Mouse (Mus musculus) lung, embryonic 16.5 days (tissue): Measurements from ENCODE around the gene Hoxb9. TPM values are rescaled to one million over a fixed set of nuclear protein-coding genes. Genes with fewer than 3 reads are reported as not detected.

ENCODE experiments used
- ATAC-seq: fragments of 200-750 bp; cut with Nextera tagmentation; 2 replicates; pipeline ENCODE4 v1.8.0; 2017; ENCODE audit warnings: low read depth, mild to moderate bottlenecking, moderate library complexity
- H3K27ac ChIP-seq: fragments of 300-500 bp; sonication (generic); 2 replicates; pipeline ENCODE4 v1.5.1; 2014; ENCODE audit warnings: mild to moderate bottlenecking, control low read depth, low read length
- H3K27me3 ChIP-seq: fragments of 300-500 bp; sonication (generic); 2 replicates; pipeline ENCODE4 v1.6.1; 2014; ENCODE audit warnings: low read depth, low read length, mixed read lengths; ENCODE audit not compliant: control insufficient read depth, insufficient read depth
- H3K36me3 ChIP-seq: fragments of 300-500 bp; sonication (generic); 2 replicates; pipeline ENCODE4 v1.6.1; 2014; ENCODE audit warnings: low read length; ENCODE audit not compliant: control insufficient read depth, insufficient read depth
- H3K4me1 ChIP-seq: fragments of 300-500 bp; sonication (generic); replicated peaks from 2 replicates; pipeline ENCODE4 v1.6.1; 2014; ENCODE audit warnings: low read length, mixed read lengths; ENCODE audit not compliant: control insufficient read depth, insufficient read depth
- H3K4me2 ChIP-seq: fragments of 300-500 bp; sonication (generic); 2 replicates; pipeline ENCODE4 v1.6.1; 2014; ENCODE audit warnings: low read depth, low read length, control low read depth
- H3K4me3 ChIP-seq: fragments of 300-500 bp; sonication (generic); 2 replicates; pipeline ENCODE4 v1.5.1; 2014; ENCODE audit warnings: mild to moderate bottlenecking, low read length, control low read depth
- H3K9ac ChIP-seq: fragments of 300-500 bp; sonication (generic); 2 replicates; pipeline ENCODE4 v1.6.1; 2014; ENCODE audit warnings: low read length, control low read depth
- H3K9me3 ChIP-seq: fragments of 300-500 bp; sonication (generic); 2 replicates; pipeline ENCODE4 v1.6.1; 2016; ENCODE audit warnings: low read length; ENCODE audit not compliant: control insufficient read depth
- WGBS: fragments of 180-500 bp; shearing (Covaris S2); extraction: QIAGEN DNeasy Blood & Tissue Kit; methylation state at CpG from one replicate; pipeline ENCODE4 v1.1.7; 2014; 5-methylcytosine and 5-hydroxymethylcytosine counted together
- polyA plus RNA-seq: library from polyadenylated mRNA; unstranded; fragments of >200 nt; fragmentation: Nextera tagmentation; extraction: Ambion mirVana; gene quantifications from 2 replicates; pipeline ENCODE4 v1.2.1, GENCODE M21; 2015

The Hoxb9 gene
- polyA plus RNA-seq, 1 experiment from 2014 or later = 0.28 TPM

- ATAC-seq = peak; percentile 55; the same call in 1 of the 2 replicates
- Histone ChIP-seq H3K4me3 (peak overlapping the region; percentile 32), H3K36me3 (no peaks in the 10 kb centered on the region), H3K27me3 (peaks cover 76% of the 10 kb centered on the region), H3K4me1 (peaks cover 3% of the 10 kb centered on the region; the same call in 1 of the 2 replicates), H3K27ac (no peak overlapping the region), H3K4me2 (peak overlapping the region; percentile 49), H3K9me3 (no peaks in the 10 kb centered on the region), H3K9ac (no peak overlapping the region)
- 2% methylated on average over 32 of the region's 32 CpGs for WGBS
Measured at GRCm38 (mm10) chr11:96294245-96295091, 23.2 kb downstream of the Hoxb9 start.

- Histone ChIP-seq H3K4me1 (peaks cover 5% of the 10 kb centered on the region; the same call in 1 of the 2 replicates), H3K9me3 (no peaks in the 10 kb centered on the region), H3K4me3 (peak overlapping the region; percentile 32), H3K27me3 (peaks cover 76% of the 10 kb centered on the region), H3K36me3 (no peaks in the 10 kb centered on the region), H3K4me2 (peak overlapping the region; percentile 49), H3K27ac (no peak overlapping the region), H3K9ac (no peak overlapping the region)
- 2% methylated on average over 30 of the region's 30 CpGs for WGBS
- ATAC-seq = no peak; the same call in 1 of the 2 replicates
Measured at GRCm38 (mm10) chr11:96295092-96295835, 24.0 kb downstream of the Hoxb9 start.

- H3K4me1 ChIP-seq = peaks cover 10% of the 10 kb centered on the region; the same call in 1 of the 2 replicates
- ATAC-seq = no peak
- H3K27ac ChIP-seq = no peak overlapping the region
- no peak overlapping the region for H3K4me3 ChIP-seq
- 27% methylated on average over 2 of the region's 2 CpGs for WGBS
- H3K9ac ChIP-seq = no peak overlapping the region
- no peaks in the 10 kb centered on the region for H3K36me3 ChIP-seq
- peaks cover 82% of the 10 kb centered on the region for H3K27me3 ChIP-seq
- H3K4me2 ChIP-seq = no peak overlapping the region
- H3K9me3 ChIP-seq = no peaks in the 10 kb centered on the region
Measured at GRCm38 (mm10) chr11:96296997-96297396, 25.7 kb downstream of the Hoxb9 start.

GRCm38 (mm10) chr11:96297428-96297827 is 26.2 kb downstream of the Hoxb9 start:
- no peaks in the 10 kb centered on the region for H3K9me3 ChIP-seq
- no peak overlapping the region for H3K4me3 ChIP-seq
- ATAC-seq = no peak
- WGBS = 35% methylated on average over 3 of the region's 3 CpGs
- H3K36me3 ChIP-seq = no peaks in the 10 kb centered on the region
- H3K4me1 ChIP-seq = peaks cover 10% of the 10 kb centered on the region; the same call in 1 of the 2 replicates
- H3K9ac ChIP-seq = no peak overlapping the region
- no peak overlapping the region for H3K27ac ChIP-seq
- no peak overlapping the region for H3K4me2 ChIP-seq
- H3K27me3 ChIP-seq = peaks cover 82% of the 10 kb centered on the region

- H3K36me3 ChIP-seq = no peaks in the 10 kb centered on the region
- no peak for ATAC-seq
Measured at GRCm38 (mm10) chr11:96297968-96298635, 26.8 kb downstream of the Hoxb9 start.

GRCm38 (mm10) chr11:96298895-96299667 is 27.8 kb downstream of the Hoxb9 start:
- peak overlapping the region; percentile 79 for H3K4me2 ChIP-seq
- no peaks in the 10 kb centered on the region for H3K9me3 ChIP-seq
- H3K27ac ChIP-seq = peak overlapping the region; percentile 68
- peak; percentile 34 for ATAC-seq
- peaks cover 10% of the 10 kb centered on the region; the same call in 1 of the 2 replicates for H3K4me1 ChIP-seq
- H3K36me3 ChIP-seq = no peaks in the 10 kb centered on the region
- H3K9ac ChIP-seq = peak overlapping the region; percentile 77
- under 1% methylated on average over 63 of the region's 66 CpGs for WGBS
- H3K4me3 ChIP-seq = peak overlapping the region; percentile 61
- peaks cover 76% of the 10 kb centered on the region for H3K27me3 ChIP-seq

More at GRCm38 (mm10) chr11:96297968-96298635, 26.8 kb downstream of the Hoxb9 start:
- 19% methylated on average over 11 of the region's 11 CpGs for WGBS
- no peak overlapping the region for H3K9ac ChIP-seq
- H3K4me3 ChIP-seq = no peak overlapping the region
- no peaks in the 10 kb centered on the region for H3K9me3 ChIP-seq
- peaks cover 79% of the 10 kb centered on the region for H3K27me3 ChIP-seq
- H3K27ac ChIP-seq = no peak overlapping the region
- H3K4me1 ChIP-seq = peaks cover 10% of the 10 kb centered on the region; the same call in 1 of the 2 replicates
- peak overlapping the region; percentile 79; the same call in 1 of the 2 replicates for H3K4me2 ChIP-seq

GRCm38 (mm10) chr11:96299781-96300180 is 28.5 kb downstream of the Hoxb9 start:
- peaks cover 10% of the 10 kb centered on the region; the same call in 1 of the 2 replicates for H3K4me1 ChIP-seq
- peak overlapping the region; percentile 77 for H3K9ac ChIP-seq
- no peaks in the 10 kb centered on the region for H3K36me3 ChIP-seq
- peaks cover 77% of the 10 kb centered on the region for H3K27me3 ChIP-seq
- H3K4me3 ChIP-seq = peak overlapping the region; percentile 61
- H3K27ac ChIP-seq = peak overlapping the region; percentile 47
- H3K9me3 ChIP-seq = no peaks in the 10 kb centered on the region
- under 1% methylated on average over 9 of the region's 9 CpGs for WGBS
- ATAC-seq = no peak
- H3K4me2 ChIP-seq = peak overlapping the region; percentile 79

GRCm38 (mm10) chr11:96300354-96301063 is 29.3 kb downstream of the Hoxb9 start:
- Histone ChIP-seq H3K4me2 (peak overlapping the region; percentile 79), H3K27ac (peak overlapping the region; percentile 47), H3K4me3 (peak overlapping the region; percentile 61), H3K27me3 (peaks cover 76% of the 10 kb centered on the region), H3K4me1 (peaks cover 8% of the 10 kb centered on the region; the same call in 1 of the 2 replicates), H3K9me3 (no peaks in the 10 kb centered on the region), H3K9ac (peak overlapping the region; percentile 77), H3K36me3 (no peaks in the 10 kb centered on the region)
- 1% methylated on average over 35 of the region's 35 CpGs for WGBS
- ATAC-seq = no peak
